Mouse (Mus musculus): ENCODE measurements around the gene Chrna5. TPM values are rescaled to one million over a fixed set of nuclear protein-coding genes. Genes with fewer than 3 reads are reported as not detected.

The Chrna5 gene
- polyA plus RNA-seq, 1 experiment, result not detected

DNA sequence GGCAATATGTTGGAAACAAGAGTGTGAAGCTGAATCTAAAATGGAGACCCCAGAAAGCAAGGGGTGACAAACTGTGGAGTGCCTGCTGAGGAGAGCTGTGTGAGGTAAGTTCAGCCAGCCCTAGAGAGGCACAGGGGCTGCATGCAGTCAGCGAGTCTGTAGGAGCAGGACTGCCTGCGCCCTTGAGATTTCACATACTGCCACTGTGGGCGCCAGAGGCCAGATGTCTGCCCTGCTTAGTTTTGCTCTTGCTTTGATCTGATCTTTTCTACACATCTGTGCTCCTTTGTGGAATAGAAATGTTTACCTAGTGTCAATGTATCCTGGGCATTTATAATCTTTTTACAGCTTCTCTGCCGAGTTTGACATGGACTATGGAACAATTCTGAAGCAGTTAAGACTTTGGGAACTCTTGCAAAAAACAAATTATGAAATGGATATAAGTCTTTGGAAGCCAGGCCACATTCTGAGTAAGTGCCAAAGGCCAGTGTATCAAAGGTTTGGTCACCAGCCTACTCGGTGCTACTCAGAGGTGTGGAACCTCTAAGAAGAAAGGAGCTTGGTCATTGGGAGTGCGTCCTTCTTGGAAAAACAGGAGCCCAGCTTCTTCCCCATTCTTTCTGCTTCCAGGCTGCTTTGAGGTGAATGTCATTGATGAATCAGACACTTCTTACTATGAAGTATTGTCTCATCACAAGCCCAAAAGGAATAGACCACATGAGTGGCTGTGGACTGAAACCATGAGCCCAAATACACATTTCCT is 30.1 kb downstream of the Chrna5 start:
- Histone ChIP-seq H3K9me3 (0 out of 2 replicates have a peak, but pooled peaks cover 5% of the 10 kb centered on the region), H3K4me1 (no peaks in the 10 kb centered on the region), H3K4me3 (replicated peaks) (peak overlapping the region; percentile 53), H3K36me3 (replicated peaks; ENCODE audit: low read length) (no peaks in the 10 kb centered on the region), H3K27me3 (replicated peaks) (peaks cover 27% of the 10 kb centered on the region)
- TF ChIP-seq GATA1 (IDR thresholded peaks at IDR 0.05; ENCODE audit: borderline replicate concordance, low read length) (no peak), FLI1 (IDR thresholded peaks at IDR 0.05; ENCODE audit: low read length) (no peak)

DNA sequence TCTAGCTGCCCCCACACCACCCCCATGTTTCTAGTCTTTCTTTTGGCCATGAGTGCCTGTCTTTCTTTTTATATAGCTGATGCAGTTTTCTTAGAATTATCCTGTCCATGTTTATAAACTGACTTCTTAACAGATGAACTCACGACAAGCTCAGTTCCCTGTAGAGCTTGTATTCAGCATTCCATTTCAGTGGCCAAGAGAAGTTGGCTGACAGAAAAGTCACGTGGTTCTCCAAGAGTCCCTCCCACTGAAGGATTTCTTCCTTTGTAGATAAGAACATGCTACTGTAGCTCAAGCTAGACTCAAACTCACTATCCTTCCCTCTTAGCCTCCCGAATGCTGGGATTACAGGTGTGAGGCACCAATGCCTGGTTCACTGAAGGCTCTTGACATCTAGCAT is 36.2 kb downstream of the Chrna5 start:
- no peak overlapping the region for H3K4me3 ChIP-seq (replicated peaks)
- H3K27me3 ChIP-seq (replicated peaks), result peaks cover 23% of the 10 kb centered on the region
- TF ChIP-seq FLI1 (IDR thresholded peaks at IDR 0.05; ENCODE audit: low read length), result no peak
- TF ChIP-seq GATA1 (IDR thresholded peaks at IDR 0.05; ENCODE audit: borderline replicate concordance, low read length), result no peak

DNA sequence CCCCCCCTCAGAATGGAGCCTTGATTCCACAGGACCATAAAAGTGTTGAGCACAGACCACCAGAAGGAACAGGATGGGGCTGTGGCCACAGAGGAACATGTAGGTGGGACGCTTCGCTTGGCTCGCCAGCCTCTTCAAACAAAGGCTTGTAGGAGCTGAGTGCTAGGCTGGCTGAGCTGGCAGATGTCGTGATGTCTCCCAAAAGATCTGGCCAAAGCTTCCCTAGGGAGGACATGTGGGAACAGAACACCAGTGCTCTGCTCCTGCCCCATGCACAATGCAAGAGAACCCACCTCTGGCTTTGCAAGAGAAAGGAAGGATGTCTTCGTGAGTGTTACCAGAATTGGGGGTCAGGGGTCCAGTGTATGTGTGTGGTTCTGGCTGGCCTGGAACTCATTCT is 42.6 kb downstream of the Chrna5 start:
- Histone ChIP-seq H3K9me3 (peaks cover 5% of the 10 kb centered on the region), H3K4me1 (peaks cover 9% of the 10 kb centered on the region), H3K36me3 (replicated peaks; ENCODE audit: low read length) (no peaks in the 10 kb centered on the region), H3K27me3 (replicated peaks) (peaks cover 66% of the 10 kb centered on the region), H3K4me3 (replicated peaks) (no peak overlapping the region)
- no peak for TF ChIP-seq FLI1 (IDR thresholded peaks at IDR 0.05; ENCODE audit: low read length)

More for the DNA sequence above, 36.2 kb downstream of the Chrna5 start:
- Histone ChIP-seq H3K36me3 (replicated peaks; ENCODE audit: low read length) (no peaks in the 10 kb centered on the region), H3K9me3 (peaks cover 5% of the 10 kb centered on the region), H3K4me1 (no peaks in the 10 kb centered on the region)

DNA sequence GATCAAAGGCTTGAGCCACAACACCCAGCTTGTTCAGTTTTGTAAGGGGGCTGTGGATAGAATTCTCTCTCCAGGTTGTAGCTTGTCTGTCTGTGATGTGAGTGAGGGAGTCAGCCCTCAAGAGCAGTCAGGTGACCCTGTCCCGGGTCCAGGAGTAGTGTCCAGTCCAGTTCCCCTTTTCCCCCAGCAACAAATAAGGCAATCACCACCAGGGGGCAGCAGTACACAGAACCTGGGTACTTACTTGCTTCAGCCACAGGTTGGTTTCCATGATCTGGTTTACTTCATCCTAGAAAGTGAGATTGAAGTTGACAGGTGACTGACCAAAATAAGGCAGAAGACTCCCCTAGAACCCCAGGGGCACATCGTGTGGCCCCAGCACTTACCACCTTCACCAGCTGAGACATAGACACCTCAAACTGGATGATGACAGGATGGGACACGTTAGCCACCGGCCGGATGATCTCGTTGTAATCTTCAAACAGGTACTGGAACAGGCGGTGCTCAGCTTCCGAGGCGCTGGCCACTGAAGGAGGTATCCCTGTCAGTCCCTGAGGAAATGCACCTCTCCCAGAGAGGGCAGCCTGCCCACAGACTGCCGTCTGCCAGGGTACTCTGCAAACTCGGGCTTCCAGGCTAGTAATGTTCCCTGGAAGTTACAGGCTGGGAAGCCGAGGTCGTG is 43.4 kb downstream of the Chrna5 start:
- TF ChIP-seq GATA1 (IDR thresholded peaks at IDR 0.05; ENCODE audit: borderline replicate concordance, low read length), result no peak
- TF ChIP-seq FLI1 (IDR thresholded peaks at IDR 0.05; ENCODE audit: low read length), result no peak
- Histone ChIP-seq H3K9me3 (peaks cover 5% of the 10 kb centered on the region), H3K36me3 (replicated peaks; ENCODE audit: low read length) (no peaks in the 10 kb centered on the region), H3K4me3 (replicated peaks) (no peak overlapping the region), H3K27me3 (replicated peaks) (peaks cover 69% of the 10 kb centered on the region), H3K4me1 (peaks cover 9% of the 10 kb centered on the region)

- Histone ChIP-seq H3K27me3 (replicated peaks) (peaks cover 79% of the 10 kb centered on the region), H3K36me3 (replicated peaks; ENCODE audit: low read length) (no peaks in the 10 kb centered on the region), H3K4me3 (replicated peaks) (no peak overlapping the region), H3K4me1 (peaks cover 9% of the 10 kb centered on the region), H3K9me3 (no peaks in the 10 kb centered on the region)
- TF ChIP-seq FLI1 (IDR thresholded peaks at IDR 0.05; ENCODE audit: low read length) (no peak), GATA1 (IDR thresholded peaks at IDR 0.05; ENCODE audit: borderline replicate concordance, low read length) (no peak)
Observed at GRCm38 (mm10) chr9:55025534-55026274, 45.0 kb downstream of the Chrna5 start.

DNA sequence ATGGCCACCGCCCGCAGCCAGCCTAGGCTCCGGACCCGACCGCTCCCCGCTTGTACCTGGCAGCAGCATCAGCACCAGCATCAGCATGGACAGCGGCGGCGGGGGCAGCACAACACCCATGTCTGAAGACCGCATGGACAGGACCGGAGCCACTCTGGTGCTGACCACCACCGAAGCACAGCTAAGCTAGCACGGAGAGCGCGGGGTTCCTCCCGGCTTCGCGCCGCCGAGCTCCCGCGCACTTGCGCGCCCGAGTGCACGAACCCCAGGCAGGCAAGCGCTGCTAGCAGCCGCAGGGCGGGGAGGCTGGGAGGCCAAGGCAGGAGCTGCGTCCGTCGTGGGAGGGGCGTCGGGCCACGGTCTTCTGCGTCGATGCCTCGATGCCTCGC is 45.6 kb downstream of the Chrna5 start, which contains the start of gene Chrna3:
Chrna3 (minus strand) TSS at position 288 of the 389 bp plus-strand sequence.
- Histone ChIP-seq H3K36me3 (replicated peaks; ENCODE audit: low read length) (no peaks in the 10 kb centered on the region), H3K4me1 (peaks cover 9% of the 10 kb centered on the region), H3K9me3 (no peaks in the 10 kb centered on the region), H3K27me3 (replicated peaks) (peaks cover 81% of the 10 kb centered on the region), H3K4me3 (replicated peaks) (peak within 1 kb of the TSS; percentile 64)
- no peak for TF ChIP-seq GATA1 (IDR thresholded peaks at IDR 0.05; ENCODE audit: borderline replicate concordance, low read length)
- no peak for TF ChIP-seq FLI1 (IDR thresholded peaks at IDR 0.05; ENCODE audit: low read length)

DNA sequence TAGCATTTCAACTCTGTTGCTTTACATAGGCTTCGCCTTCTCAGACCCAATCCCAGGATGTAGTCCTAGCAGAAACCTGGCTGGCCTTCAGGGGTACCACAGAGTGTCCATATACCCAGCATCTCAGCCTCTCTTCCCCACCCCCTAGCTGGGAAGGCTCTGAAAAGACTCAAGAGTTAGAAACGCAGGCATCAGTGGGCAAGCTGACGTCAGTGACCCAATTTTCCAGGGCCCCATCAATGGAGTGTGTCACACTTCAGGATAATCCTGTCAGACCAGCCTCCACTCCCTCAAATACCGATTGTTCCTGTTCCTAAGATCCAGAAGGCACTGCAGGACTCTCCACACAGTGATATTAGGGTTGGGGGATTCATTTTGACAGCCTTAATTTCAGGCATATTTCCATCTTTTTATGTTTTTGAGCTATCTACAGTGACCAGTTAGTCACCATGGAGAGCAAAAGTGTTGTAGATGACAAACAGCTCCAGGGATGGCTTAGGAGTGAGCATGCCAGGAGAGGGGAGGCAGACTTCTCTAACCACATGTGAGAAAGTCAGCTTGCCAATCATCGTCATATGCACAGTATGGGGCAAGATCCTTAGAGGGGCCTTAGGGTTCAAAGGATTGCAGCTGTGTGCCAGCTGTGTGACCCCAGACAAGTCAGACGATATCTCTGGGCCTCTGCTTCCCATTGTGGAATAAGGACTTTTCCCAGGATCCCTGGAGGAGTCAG is 50.9 kb downstream of the Chrna5 start:
- peaks cover under 1% of the 10 kb centered on the region; the same call in 1 of the 2 replicates for H3K4me1 ChIP-seq
- TF ChIP-seq FLI1 (IDR thresholded peaks at IDR 0.05; ENCODE audit: low read length), result no peak
- TF ChIP-seq GATA1 (IDR thresholded peaks at IDR 0.05; ENCODE audit: borderline replicate concordance, low read length), result no peak
- no peak overlapping the region for H3K4me3 ChIP-seq (replicated peaks)
- peaks cover 78% of the 10 kb centered on the region for H3K27me3 ChIP-seq (replicated peaks)
- 0 out of 2 replicates have a peak, but pooled peaks cover 2% of the 10 kb centered on the region for H3K9me3 ChIP-seq
- no peaks in the 10 kb centered on the region for H3K36me3 ChIP-seq (replicated peaks; ENCODE audit: low read length)

- Histone ChIP-seq H3K27me3 (replicated peaks) (peaks cover 61% of the 10 kb centered on the region), H3K36me3 (replicated peaks; ENCODE audit: low read length) (no peaks in the 10 kb centered on the region), H3K4me1 (no peaks in the 10 kb centered on the region), H3K9me3 (0 out of 2 replicates have a peak, but pooled peaks cover 2% of the 10 kb centered on the region), H3K4me3 (replicated peaks) (no peak overlapping the region)
- TF ChIP-seq FLI1 (IDR thresholded peaks at IDR 0.05; ENCODE audit: low read length) (no peak), GATA1 (IDR thresholded peaks at IDR 0.05; ENCODE audit: borderline replicate concordance, low read length) (no peak)
Observed at GRCm38 (mm10) chr9:55038948-55039347, 58.3 kb downstream of the Chrna5 start.

GRCm38 (mm10) chr9:55039983-55040382 is 59.3 kb downstream of the Chrna5 start:
- Histone ChIP-seq H3K36me3 (replicated peaks; ENCODE audit: low read length) (no peaks in the 10 kb centered on the region), H3K4me1 (peaks cover 5% of the 10 kb centered on the region; the same call in 1 of the 2 replicates), H3K4me3 (replicated peaks) (no peak overlapping the region), H3K9me3 (no peaks in the 10 kb centered on the region), H3K27me3 (replicated peaks) (peaks cover 56% of the 10 kb centered on the region)
- TF ChIP-seq FLI1 (IDR thresholded peaks at IDR 0.05; ENCODE audit: low read length), result no peak
- TF ChIP-seq GATA1 (IDR thresholded peaks at IDR 0.05; ENCODE audit: borderline replicate concordance, low read length), result no peak

Data from megakaryocyte, embryonic 14.5 days (primary cell).